Mouse (Mus musculus) midbrain, embryonic 15.5 days (tissue): ENCODE data around the gene Prdx6. TPM values are rescaled to one million over a fixed set of nuclear protein-coding genes. Genes with fewer than 3 reads are reported as not detected.

Experiments used
- ATAC-seq: fragments of 200-750 bp; cut with Nextera tagmentation; replicated peaks from 2 replicates; pipeline ENCODE4 v1.8.0; 2017; ENCODE audit warnings: moderate TSS enrichment
- H3K27ac ChIP-seq: fragments of 300-500 bp; sonication (generic); 2 replicates; pipeline ENCODE4 v1.5.1; 2015; ENCODE audit warnings: mild to moderate bottlenecking, inconsistent platforms
- H3K27me3 ChIP-seq: fragments of 300-500 bp; sonication (generic); replicated peaks from 2 replicates; pipeline ENCODE4 v1.6.1; 2015; ENCODE audit warnings: inconsistent platforms
- H3K36me3 ChIP-seq: fragments of 300-500 bp; sonication (generic); replicated peaks from 2 replicates; pipeline ENCODE4 v1.6.1; 2015; ENCODE audit warnings: inconsistent platforms
- H3K4me1 ChIP-seq: fragments of 300-500 bp; sonication (generic); 2 replicates; pipeline ENCODE4 v1.6.1; 2015; ENCODE audit warnings: inconsistent platforms
- H3K4me2 ChIP-seq: fragments of 300-500 bp; sonication (generic); 2 replicates; pipeline ENCODE4 v1.6.1; 2015; ENCODE audit warnings: inconsistent platforms, mild to moderate bottlenecking, moderate library complexity
- H3K4me3 ChIP-seq: fragments of 300-500 bp; sonication (generic); 2 replicates; pipeline ENCODE4 v1.5.1; 2015; ENCODE audit warnings: mild to moderate bottlenecking, inconsistent platforms
- H3K9ac ChIP-seq: fragments of 300-500 bp; sonication (generic); 2 replicates; pipeline ENCODE4 v1.6.1; 2015; ENCODE audit warnings: mild to moderate bottlenecking, inconsistent platforms
- H3K9me3 ChIP-seq: fragments of 300-500 bp; sonication (generic); 2 replicates; pipeline ENCODE4 v1.6.1; 2016; ENCODE audit warnings: inconsistent platforms
- WGBS: fragments of 180-500 bp; shearing (Covaris S2); methylation state at CpG from one replicate; pipeline ENCODE4 v1.1.7; 2015; ENCODE audit warnings: mixed read lengths; 5-methylcytosine and 5-hydroxymethylcytosine counted together
- polyA plus RNA-seq: library from polyadenylated mRNA; unstranded; fragments of >200 nt; fragmentation: Nextera tagmentation; extraction: Ambion mirVana; gene quantifications from 2 replicates; pipeline ENCODE4 v1.2.1, GENCODE M21; 2015

Prdx6 gene
- polyA plus RNA-seq = 126 and 140 TPM in 2 replicates

- Histone ChIP-seq H3K9ac (peak within 1 kb of the TSS; percentile 72), H3K9me3 (no peaks in the 10 kb centered on the region), H3K36me3 (no peaks in the 10 kb centered on the region), H3K4me1 (peaks cover 29% of the 10 kb centered on the region), H3K4me3 (peak within 1 kb of the TSS; percentile 85), H3K4me2 (peak within 1 kb of the TSS; percentile 97), H3K27me3 (peaks cover 12% of the 10 kb centered on the region), H3K27ac (peak within 1 kb of the TSS; percentile 35)
- under 1% methylated on average over 66 of the region's 66 CpGs for WGBS
- ATAC-seq = peak; percentile 98
Measured at GRCm38 (mm10) chr1:161250604-161251416, at the start of gene Prdx6. Gene Prdx6, minus strand, starts transcription at chr1:161251219.

- Histone ChIP-seq H3K9ac (no peak overlapping the region), H3K27me3 (no peaks in the 10 kb centered on the region), H3K4me3 (no peak overlapping the region), H3K4me1 (no peaks in the 10 kb centered on the region), H3K27ac (no peak overlapping the region), H3K4me2 (no peak overlapping the region), H3K9me3 (no peaks in the 10 kb centered on the region), H3K36me3 (no peaks in the 10 kb centered on the region)
- no peak for ATAC-seq
- 54% methylated on average over 12 of the region's 12 CpGs for WGBS
Measured at GRCm38 (mm10) chr1:161288256-161288655, 37.2 kb upstream of the Prdx6 start.

GRCm38 (mm10) chr1:161286726-161287310, 35.8 kb upstream of the Prdx6 start:
- no peaks in the 10 kb centered on the region for H3K27me3 ChIP-seq
- no peak overlapping the region for H3K27ac ChIP-seq
- WGBS = 34% methylated on average over 11 of the region's 11 CpGs

GRCm38 (mm10) chr1:161281054-161281688, 30.2 kb upstream of the Prdx6 start:
- H3K9ac ChIP-seq = no peak overlapping the region
- no peak for ATAC-seq
- no peaks in the 10 kb centered on the region for H3K9me3 ChIP-seq
- no peaks in the 10 kb centered on the region for H3K27me3 ChIP-seq
- 71% methylated on average over 3 of the region's 3 CpGs for WGBS
- no peaks in the 10 kb centered on the region for H3K4me1 ChIP-seq
- no peak overlapping the region for H3K4me3 ChIP-seq
- H3K36me3 ChIP-seq = no peaks in the 10 kb centered on the region
- no peak overlapping the region for H3K27ac ChIP-seq
- H3K4me2 ChIP-seq = no peak overlapping the region

More at GRCm38 (mm10) chr1:161286726-161287310, 35.8 kb upstream of the Prdx6 start:
- peak; percentile 85 for ATAC-seq
- Histone ChIP-seq H3K4me2 (no peak overlapping the region), H3K9me3 (no peaks in the 10 kb centered on the region), H3K4me1 (no peaks in the 10 kb centered on the region), H3K4me3 (no peak overlapping the region), H3K9ac (no peak overlapping the region), H3K36me3 (no peaks in the 10 kb centered on the region)

DNA sequence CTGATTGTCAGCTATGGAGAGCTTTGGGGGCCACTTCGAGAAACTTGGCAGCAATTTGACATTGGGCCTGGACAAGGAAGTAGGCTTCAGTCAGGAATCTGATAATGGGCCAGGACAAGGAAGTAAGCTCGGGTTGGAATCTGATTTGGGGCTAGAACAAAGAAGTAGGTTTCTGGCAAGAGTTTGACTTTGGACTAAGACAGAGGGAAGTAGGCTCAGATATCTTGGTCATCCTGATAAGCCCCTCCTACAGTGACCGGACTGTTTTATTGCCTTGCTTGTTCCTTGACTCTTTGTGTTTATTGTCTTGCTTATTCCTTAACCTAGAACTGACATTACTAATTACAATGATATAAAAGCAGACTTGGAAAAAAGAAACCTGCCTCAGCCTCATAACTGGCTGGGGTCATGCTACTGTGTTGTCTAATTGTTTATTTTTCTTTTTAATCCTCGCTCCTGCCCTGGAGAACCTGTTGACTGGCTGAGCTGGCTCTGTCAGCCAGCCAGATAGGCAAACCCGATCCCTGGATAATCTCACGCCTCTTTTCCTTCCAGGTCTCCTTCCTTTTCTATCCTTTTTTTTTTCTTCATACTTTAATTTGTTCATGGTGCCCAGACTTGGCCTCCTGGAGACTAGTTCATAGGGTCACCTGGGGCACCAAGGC, 28.4 kb upstream of the Prdx6 start:
- 81% methylated on average over 6 of the region's 6 CpGs for WGBS
- H3K9ac ChIP-seq = no peak overlapping the region
- H3K27ac ChIP-seq = no peak overlapping the region
- ATAC-seq = no peak
- H3K4me3 ChIP-seq = no peak overlapping the region
- no peaks in the 10 kb centered on the region for H3K27me3 ChIP-seq
- no peaks in the 10 kb centered on the region for H3K36me3 ChIP-seq
- no peaks in the 10 kb centered on the region for H3K4me1 ChIP-seq
- H3K9me3 ChIP-seq = no peaks in the 10 kb centered on the region
- H3K4me2 ChIP-seq = no peak overlapping the region

GRCm38 (mm10) chr1:161273486-161273885, 22.5 kb upstream of the Prdx6 start:
- Histone ChIP-seq H3K27me3 (no peaks in the 10 kb centered on the region), H3K4me2 (no peak overlapping the region), H3K4me3 (no peak overlapping the region), H3K9me3 (no peaks in the 10 kb centered on the region), H3K27ac (no peak overlapping the region), H3K9ac (no peak overlapping the region), H3K4me1 (no peaks in the 10 kb centered on the region), H3K36me3 (no peaks in the 10 kb centered on the region)
- 0 out of 2 replicates have a peak, but pooled peaks have one; percentile 58 for ATAC-seq
- WGBS = 47% methylated on average over 1 of the region's 1 CpGs

DNA sequence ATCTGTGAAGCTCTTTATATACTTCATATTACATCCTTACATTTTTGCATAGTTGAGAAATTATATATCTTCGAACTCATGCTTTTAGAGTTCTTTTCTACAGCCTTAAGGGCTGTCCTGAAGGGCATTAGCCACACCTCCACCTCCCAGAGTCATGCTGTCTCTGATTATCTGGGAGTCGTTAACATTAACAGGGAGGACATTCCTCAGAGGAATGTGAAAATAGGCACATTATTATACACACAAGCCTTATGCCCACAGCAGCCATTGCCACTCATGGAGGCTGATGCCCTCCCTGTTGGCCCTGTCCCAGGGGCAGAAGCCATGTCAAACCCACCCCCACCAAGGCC, 20.4 kb upstream of the Prdx6 start:
- no peak for ATAC-seq
- no peaks in the 10 kb centered on the region for H3K4me1 ChIP-seq
- H3K4me2 ChIP-seq = no peak overlapping the region
- no peak overlapping the region for H3K9ac ChIP-seq
- H3K27me3 ChIP-seq = no peaks in the 10 kb centered on the region
- no peaks in the 10 kb centered on the region for H3K9me3 ChIP-seq
- no peak overlapping the region for H3K4me3 ChIP-seq
- no peak overlapping the region for H3K27ac ChIP-seq
- 74% methylated on average over 2 of the region's 2 CpGs for WGBS
- H3K36me3 ChIP-seq = no peaks in the 10 kb centered on the region

DNA sequence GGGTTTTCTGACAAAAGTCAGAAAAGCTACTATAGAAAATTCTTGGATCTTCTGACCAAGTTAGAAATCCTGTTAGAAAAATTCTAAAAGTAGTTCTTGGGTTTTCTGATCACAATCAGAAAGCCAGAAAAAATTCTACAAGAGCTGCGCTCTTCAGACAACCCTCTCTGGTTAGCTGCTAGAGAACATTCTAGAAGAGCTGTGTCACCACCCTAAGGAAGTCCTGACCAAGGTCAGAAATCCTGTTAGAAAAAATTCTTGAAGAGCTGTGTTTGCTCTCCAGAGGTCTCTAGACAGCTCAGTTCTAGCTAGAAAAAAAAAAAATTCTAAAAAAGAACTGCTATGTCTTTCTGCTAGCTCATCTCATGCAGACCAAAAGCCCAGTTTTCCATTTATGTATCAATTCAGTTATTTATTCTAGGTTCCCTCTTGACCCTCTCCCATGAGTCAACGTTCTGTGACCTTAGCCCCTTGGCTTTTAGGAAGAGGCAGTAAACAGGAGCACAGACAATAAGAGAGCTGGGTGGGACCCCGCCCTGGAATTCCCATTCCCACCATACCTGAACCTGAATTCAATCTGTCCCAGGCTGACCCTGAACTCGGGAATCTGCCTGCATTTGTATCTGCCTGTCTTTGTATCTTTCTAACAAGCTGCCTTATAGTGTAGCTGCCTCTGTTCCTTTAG, 19.9 kb upstream of the Prdx6 start:
- H3K4me3 ChIP-seq = no peak overlapping the region
- H3K9ac ChIP-seq = no peak overlapping the region
- no peak overlapping the region for H3K4me2 ChIP-seq
- ATAC-seq = no peak
- no peaks in the 10 kb centered on the region for H3K4me1 ChIP-seq
- H3K27me3 ChIP-seq = no peaks in the 10 kb centered on the region
- no peaks in the 10 kb centered on the region for H3K36me3 ChIP-seq
- no peaks in the 10 kb centered on the region for H3K9me3 ChIP-seq
- WGBS = 82% methylated on average over 4 of the region's 4 CpGs
- H3K27ac ChIP-seq = no peak overlapping the region

DNA sequence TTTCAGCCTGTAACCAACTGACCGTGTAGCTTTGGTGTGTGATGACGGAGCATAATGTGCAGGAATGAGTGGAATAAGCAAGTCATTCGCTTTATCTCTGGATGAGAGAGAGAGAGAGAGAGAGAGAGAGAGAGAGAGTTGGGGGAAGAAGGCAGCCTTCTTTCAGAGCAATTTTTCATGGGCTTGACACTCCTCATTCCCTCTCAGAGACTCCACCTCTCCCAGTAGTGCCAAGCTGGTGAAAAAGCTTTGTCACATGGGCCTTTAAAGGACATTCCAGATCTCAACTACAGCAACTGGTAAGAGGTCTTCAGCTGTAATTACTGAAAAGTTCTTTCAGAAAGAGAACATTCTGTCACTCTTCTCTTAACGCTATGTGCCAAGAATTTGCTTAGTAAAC, 18.3 kb upstream of the Prdx6 start:
- no peak overlapping the region for H3K27ac ChIP-seq
- 78% methylated on average over 4 of the region's 4 CpGs for WGBS
- no peaks in the 10 kb centered on the region for H3K4me1 ChIP-seq
- H3K4me3 ChIP-seq = no peak overlapping the region
- no peaks in the 10 kb centered on the region for H3K27me3 ChIP-seq
- H3K9me3 ChIP-seq = no peaks in the 10 kb centered on the region
- ATAC-seq = no peak
- no peaks in the 10 kb centered on the region for H3K36me3 ChIP-seq
- no peak overlapping the region for H3K4me2 ChIP-seq
- H3K9ac ChIP-seq = no peak overlapping the region

DNA sequence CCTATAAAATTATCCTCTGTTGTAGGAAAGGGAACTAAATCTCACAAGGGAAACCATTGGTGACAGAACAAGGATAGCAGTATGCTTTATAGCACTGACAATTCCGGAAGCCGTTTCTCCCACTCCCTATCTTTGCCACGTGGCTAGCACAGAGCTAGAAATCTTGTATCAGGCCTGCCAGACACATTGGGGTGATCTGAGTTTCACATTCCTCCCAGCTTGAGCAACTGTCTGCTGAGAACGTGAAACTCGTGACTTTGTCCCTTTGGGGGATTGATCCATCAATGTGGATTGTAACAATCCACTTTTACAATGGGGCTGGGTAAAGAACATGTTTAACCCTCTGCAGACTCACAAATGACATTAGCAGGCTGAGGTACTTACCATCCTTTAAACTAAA, 17.9 kb upstream of the Prdx6 start:
- Histone ChIP-seq H3K9ac (no peak overlapping the region), H3K27me3 (no peaks in the 10 kb centered on the region), H3K4me2 (no peak overlapping the region), H3K9me3 (no peaks in the 10 kb centered on the region), H3K27ac (no peak overlapping the region), H3K4me3 (no peak overlapping the region), H3K4me1 (no peaks in the 10 kb centered on the region), H3K36me3 (no peaks in the 10 kb centered on the region)
- no peak for ATAC-seq
- WGBS = 63% methylated on average over 5 of the region's 5 CpGs

GRCm38 (mm10) chr1:161268116-161268515, 17.1 kb upstream of the Prdx6 start:
- H3K4me2 ChIP-seq = no peak overlapping the region
- no peaks in the 10 kb centered on the region for H3K4me1 ChIP-seq
- peak; percentile 42; the same call in 1 of the 2 replicates for ATAC-seq
- no peaks in the 10 kb centered on the region for H3K27me3 ChIP-seq
- 39% methylated on average over 7 of the region's 7 CpGs for WGBS
- no peaks in the 10 kb centered on the region for H3K9me3 ChIP-seq
- no peak overlapping the region for H3K9ac ChIP-seq
- no peak overlapping the region for H3K4me3 ChIP-seq
- H3K36me3 ChIP-seq = no peaks in the 10 kb centered on the region
- H3K27ac ChIP-seq = no peak overlapping the region

DNA sequence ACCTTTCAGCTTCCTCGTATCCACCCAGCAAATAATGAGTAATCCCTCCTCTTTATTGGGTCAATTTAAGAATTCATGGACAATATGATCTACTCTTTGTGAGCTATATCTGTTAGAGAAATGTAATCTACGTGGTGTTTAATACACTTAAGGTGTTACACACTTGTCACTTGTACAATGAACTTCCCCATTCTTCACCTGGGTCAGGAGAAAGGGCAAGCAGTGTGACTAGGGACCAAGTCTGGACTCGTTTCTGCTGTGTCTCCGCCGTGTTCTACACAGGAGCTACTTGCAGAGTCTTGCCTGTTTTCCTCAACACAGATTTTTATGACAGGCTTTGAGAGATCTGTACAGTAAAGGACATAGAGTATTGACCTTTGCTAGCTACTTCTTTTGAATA, 13.9 kb upstream of the Prdx6 start:
- Histone ChIP-seq H3K27me3 (no peaks in the 10 kb centered on the region), H3K9me3 (no peaks in the 10 kb centered on the region), H3K4me3 (no peak overlapping the region), H3K4me1 (no peaks in the 10 kb centered on the region), H3K27ac (no peak overlapping the region), H3K36me3 (no peaks in the 10 kb centered on the region), H3K4me2 (no peak overlapping the region), H3K9ac (no peak overlapping the region)
- ATAC-seq = no peak
- WGBS = 92% methylated on average over 5 of the region's 5 CpGs
